Mouse (Mus musculus): Measurements from ENCODE around the gene Tnnt1.

Tnnt1 gene

DNA sequence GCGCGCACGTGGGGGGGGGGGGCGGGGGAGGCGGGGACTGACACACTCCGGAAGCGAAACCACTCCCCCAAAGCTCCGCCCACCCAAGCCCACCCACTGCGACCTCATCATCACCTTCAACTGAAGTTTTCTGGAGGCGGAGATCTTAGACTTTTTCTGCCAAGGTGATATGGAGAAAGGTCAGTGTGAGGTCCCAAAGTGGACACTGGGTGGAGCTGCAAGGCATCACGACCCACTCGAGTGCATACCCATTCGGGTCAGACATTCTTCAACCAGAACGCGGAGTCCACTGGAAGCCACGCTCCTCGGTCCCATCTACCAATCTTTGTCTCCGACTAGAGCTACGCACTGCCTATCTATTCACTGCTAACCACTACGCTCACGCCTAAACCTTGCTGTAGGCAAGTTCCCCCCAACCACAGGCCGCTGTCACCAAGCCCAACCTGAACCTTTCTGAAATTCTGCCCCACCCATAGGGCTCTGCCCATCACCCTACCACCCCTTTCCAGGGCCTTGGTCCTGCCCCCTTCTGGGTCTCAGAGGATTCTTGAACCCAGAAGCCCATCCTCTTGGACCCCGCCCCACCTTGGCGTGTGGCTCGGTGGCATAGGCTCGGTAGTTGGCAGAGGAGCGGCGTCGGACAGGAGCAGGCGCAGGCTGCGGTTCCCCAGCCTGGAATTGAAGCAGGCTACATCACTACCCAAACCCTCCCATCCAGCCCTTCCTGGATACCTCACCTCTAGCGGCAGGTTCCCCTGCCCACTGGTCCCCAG lies 5.2 kb upstream of the Tnnt1 start:
- DNase-seq (ENCODE audit: low read depth, low spot score) = peak; percentile 33

DNA sequence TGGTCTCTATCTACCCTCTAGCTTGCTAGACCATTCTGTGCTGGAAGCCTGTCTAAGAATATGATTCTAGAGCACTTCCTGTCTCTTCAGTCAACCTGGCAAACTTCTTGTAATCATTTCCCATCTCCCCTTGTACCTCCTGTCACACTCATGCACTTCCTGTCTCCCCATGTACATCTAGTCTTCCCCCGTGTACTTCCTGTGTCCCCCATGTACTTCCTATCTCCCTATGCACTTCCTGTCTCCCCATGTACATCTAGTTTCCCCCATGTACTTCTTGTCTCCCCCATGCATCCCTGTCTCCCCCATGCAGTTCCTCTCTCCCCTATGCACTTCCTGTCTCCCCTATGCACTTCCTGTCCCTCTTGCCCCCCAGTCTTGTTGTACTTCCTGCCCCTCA lies 2.3 kb upstream of the Tnnt1 start:
- DNase-seq (ENCODE audit: low read depth, low spot score) = peak; percentile 44

GRCm38 (mm10) chr7:4515853-4516252 lies 329 bp downstream of the Tnnt1 start:
- no peak for DNase-seq (ENCODE audit: low read depth, low spot score)

DNA sequence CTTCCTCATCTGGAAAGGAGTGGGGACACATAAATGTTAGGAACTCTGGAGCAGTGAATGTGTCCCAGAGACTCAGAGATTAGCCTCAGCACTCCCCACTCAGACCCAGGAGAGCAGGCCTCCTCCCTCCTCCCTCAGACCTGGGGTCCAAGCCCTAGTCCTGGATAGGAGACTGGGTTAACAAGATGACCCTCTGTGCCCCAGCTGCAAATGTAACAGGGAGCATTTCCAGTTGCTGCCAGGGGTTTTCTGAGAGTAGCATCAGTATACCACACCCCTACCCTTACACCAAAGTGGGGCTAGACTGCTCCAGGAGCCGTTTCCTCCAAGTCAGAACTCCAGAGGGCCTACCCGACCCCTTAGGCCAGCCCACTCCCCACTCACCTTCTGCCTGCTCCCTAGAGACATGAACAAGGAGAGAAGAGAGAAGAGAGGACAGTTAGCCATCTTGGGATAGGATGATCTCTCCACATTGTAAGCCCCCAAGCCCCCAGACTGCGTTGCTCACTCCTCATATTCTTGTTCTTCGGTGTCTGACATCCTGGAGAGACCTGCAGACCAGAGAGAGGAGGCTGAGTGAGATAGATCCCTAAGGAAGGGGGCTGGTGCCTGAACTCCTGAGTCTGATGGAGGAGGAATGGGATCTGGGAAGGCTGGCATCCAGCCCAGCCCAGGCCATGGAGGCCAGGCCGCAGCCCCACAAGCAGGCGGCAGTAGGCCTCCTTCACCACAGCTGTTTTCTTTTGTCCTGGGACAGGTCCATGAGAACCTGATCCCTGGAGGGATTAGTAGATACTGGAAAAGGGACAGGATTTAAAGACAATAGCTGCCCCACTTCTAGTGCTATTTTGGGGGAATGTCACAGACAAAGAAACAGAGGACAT lies 2.1 kb downstream of the Tnnt1 start:
- no peak for DNase-seq (ENCODE audit: low read depth, low spot score)

DNA sequence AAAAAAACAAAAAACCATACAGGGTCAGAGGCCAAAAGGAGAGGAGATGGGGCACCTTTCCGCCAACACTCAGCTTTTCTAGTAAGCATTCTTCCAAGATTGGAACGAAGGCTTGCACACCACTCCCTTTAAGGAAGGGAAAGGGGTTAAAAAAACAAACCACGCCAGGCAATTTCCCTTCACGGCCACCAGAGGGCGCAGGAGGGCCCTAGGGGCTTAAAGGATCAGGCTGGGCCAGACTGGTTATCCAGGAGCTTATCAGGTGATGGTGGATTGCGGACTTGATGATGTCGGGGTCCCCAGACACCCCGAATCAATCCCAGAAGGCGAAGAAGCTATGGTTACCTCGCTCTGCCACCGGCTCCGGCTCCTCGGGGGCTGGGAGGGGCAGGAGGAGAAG lies 2.9 kb downstream of the Tnnt1 start:
- peak; percentile 82 for DNase-seq (ENCODE audit: low read depth, low spot score)

DNA sequence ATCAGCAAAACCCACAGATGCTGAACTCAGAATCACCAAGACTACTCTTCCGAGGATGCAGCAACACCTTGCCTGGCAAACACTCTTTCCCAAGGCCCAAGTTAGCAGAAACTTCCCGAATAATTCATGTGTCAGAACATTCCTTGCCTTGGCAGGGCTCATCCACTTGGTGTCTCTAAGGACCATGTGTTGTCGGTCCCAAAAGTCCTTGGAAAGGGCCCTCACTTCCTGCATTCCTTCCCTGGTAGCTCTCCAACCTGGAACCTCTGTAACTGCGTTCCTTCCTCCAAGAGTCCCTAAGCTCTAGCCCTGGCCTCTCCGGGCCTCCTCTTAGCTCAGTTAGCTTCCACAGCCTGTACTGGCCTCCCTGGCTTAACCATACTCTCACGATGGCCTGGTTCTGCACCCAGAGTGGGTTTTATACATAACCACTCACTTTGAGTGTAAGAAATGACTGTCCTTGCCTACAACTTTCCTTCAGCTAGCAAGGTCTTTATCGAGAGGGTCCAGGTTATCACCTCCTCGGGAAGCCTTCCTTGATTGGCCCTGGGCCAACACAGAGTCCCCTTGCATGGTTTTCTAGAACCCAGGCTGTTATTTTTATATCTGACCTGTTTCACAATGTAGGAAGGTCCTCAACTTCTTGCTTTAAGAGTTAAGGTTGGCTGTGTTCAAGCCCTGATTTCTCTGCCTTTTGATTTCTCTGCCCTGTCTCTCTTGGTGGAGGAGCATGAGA lies 4.5 kb downstream of the Tnnt1 start:
- DNase-seq (ENCODE audit: low read depth, low spot score) = no peak

DNA sequence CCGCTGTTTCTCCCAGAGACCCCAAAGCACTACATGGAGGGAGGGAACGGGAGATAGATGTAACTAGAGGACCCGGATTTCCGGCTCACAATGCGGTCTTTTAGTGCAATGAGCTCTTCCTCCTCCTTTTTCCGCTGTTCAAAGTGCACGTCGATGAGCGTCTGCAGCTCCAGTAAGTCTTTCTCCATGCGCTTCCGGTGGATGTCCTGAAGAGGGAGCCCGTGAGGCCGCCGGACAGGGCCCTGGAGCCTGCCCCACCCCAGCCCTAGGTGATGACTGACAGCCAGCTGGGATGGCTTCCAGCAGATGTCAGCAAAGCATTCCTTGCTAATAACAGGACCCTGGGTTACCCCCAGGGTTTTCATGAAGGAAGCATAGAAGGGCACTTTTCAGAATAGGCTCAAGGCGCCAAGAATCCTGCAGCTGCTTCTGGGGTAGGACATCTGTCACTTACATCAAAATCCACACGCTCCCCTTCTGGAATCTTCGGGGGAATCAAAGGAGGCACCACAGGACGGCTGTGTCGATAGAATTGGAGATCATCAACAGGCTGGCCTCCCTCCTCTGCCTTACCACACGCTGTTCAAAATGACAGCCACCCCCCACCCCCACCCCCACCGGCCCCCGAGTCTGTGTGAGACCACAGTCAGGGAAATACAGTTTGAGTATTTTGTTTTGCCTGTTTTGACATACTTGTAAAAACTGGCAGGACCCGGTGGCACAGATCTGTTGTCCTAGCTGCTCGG lies 6.1 kb downstream of the Tnnt1 start:
- DNase-seq (ENCODE audit: low read depth, low spot score) = peak; percentile 85

DNA sequence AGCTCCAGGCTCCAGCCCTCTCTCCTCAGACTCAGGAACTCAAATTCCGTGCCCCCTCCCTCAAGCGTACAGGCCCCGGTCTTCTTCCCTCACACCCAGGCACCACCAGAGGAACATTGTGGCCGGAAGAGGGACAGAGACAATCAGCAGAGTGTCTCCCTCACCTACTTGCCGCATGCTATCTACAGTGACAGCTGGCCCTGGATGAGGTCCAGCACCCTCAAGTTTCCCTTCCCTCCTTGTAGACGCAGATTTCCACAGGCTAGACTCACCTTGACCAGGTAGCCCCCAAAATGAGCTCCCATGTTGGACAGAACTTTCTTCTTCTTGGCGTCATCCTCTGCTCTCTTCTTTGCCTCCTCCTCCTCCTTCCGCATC lies 7.5 kb downstream of the Tnnt1 start:
- no peak for DNase-seq (ENCODE audit: low read depth, low spot score)

GRCm38 (mm10) chr7:4508062-4508738 lies 8.0 kb downstream of the Tnnt1 start:
- DNase-seq (ENCODE audit: low read depth, low spot score) = peak; percentile 49

DNA sequence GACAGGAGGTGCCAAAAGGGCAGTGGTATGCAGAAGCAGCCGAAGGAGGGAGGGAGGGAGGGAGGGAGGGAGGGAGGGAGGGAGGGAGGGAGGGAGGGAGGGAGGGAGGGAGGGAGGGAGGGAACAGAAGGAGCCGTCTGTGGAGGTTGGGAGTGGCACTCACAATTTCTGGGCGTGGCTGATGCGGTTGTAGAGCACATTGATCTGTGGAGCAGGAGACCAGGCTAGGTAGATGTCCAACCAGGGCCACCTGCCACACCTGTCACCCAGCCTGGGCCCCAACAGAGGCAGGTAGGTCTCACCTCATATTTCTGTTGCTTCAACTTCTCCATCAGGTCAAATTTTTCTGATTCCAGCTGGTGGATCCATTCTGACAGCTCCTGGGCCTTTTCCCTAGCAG lies 9.0 kb downstream of the Tnnt1 start:
- DNase-seq (ENCODE audit: low read depth, low spot score) = no peak

DNA sequence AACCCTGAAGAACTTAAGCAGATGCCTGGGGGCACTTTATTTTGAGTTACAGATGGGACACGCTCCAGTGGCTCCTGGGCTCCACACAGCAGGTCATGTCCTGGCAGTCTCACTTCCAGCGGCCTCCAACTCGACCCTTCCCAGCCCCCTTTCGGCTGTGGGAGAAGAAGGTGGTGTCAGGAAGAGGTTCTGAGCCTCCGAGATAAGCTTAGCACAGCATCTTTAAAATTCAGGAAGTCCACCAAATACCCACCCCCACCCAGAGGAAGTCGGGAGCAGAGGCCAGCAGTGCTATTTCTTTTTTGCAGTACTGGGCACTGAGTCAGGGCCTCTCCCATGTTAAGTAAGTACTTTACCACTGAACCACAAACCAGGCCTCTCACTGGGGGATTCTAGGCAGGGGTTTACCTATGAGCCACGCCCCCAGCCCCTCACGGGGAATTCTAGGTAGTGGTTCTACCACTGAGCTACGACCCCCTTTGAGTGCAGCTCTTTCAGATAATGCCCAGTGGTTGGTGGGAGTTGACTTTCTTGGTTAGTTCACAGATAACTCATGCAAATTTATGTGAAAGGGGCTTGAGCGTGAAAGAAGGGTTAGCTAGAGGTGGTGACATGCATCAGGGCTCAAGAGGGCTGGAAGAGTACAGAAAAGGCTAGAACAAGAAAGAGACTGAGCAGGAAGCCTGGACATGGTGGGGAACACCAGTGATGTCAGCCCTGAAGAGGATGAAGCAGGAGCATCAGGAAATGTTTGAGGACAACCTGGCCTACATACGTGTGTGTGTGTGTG lies 11.3 kb downstream of the Tnnt1 start:
- no peak for DNase-seq (ENCODE audit: low read depth, low spot score)

- no peak for DNase-seq (ENCODE audit: low read depth, low spot score)
Measured at GRCm38 (mm10) chr7:4503858-4504257, 12.3 kb downstream of the Tnnt1 start.

DNA sequence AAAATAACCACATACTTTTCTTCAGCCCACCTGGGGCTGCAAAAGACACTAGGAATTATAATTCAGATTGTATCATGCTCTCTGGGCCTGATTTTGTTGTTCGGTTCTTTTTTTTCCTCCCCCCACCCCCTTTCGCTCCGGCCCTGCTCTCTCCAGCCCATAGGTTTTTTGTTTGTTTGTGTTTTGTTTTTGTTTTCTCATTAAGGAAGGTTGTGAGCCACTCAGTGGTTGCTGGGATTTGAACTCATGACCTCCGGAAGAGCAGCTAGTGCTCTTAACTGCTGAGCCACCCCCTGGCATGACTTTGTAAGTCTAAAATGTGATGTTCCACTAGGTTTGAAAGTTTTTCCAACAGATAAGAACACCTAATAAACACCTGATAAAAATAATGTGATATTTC lies 13.1 kb downstream of the Tnnt1 start:
- DNase-seq (ENCODE audit: low read depth, low spot score) = no peak

GRCm38 (mm10) chr7:4502421-4503090 lies 13.6 kb downstream of the Tnnt1 start:
- DNase-seq (ENCODE audit: low read depth, low spot score) = peak; percentile 27

- peak; percentile 94 for DNase-seq (ENCODE audit: low read depth, low spot score)
Measured at GRCm38 (mm10) chr7:4501558-4502397, 14.4 kb downstream of the Tnnt1 start, which contains the start of gene Ppp1r12c. Ppp1r12c (minus strand) TSS chr7:4501680.

- DNase-seq (ENCODE audit: low read depth, low spot score) = peak; percentile 68
Measured at GRCm38 (mm10) chr7:4500892-4501471, 15.2 kb downstream of the Tnnt1 start.

DNA sequence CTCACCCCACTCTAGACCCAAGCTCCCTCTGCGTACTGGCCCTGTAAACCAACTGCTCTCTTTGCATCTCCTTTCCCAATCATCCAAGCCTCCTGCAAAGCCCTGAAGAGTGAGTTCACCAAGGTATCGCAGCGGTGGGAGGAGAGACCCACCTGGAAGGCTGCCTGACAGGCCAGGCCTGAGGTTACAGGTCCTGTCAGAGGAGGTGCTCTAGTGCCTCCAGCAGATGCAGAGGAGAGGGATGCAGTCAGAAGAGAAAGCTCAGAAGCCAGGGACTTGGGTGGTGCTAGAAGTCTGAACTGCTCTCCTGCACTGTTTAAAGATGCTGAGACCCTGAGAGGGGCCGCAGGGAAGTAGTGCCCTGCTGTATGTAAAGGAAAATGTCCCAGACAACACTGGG lies 17.1 kb downstream of the Tnnt1 start:
- no peak for DNase-seq (ENCODE audit: low read depth, low spot score)

- DNase-seq (ENCODE audit: low read depth, low spot score) = no peak
Measured at GRCm38 (mm10) chr7:4498251-4498650, 17.9 kb downstream of the Tnnt1 start.
